In genomic region chr10:4341430-4341829, GRCm38 (mm10) we compare ENCODE assay signal across 8 mouse cellular contexts. TPM values are rescaled to one million over a fixed set of nuclear protein-coding genes. Genes with fewer than 3 reads are reported as not detected.
DNase-seq lines count a peak whose midpoint lies in the region; ATAC-seq and TF ChIP-seq lines count a peak whose summit lies in the region.

No protein-coding gene starts in this region.

- peak; percentile 54 to 79 for DNase-seq in adrenal gland, adult (ENCODE audit: inconsistent age in 2 of 2, low spot score in 1 of 2)
- DNase-seq in adrenal gland, postnatal 4 days (ENCODE audit: low spot score in 2 of 2), result no peak
- peak; percentile 37 to 51 for DNase-seq in left cerebral cortex, postnatal 14 days (ENCODE audit: low spot score in 2 of 2)
- DNase-seq in left cerebral cortex, postnatal 36 days (ENCODE audit: low spot score in 2 of 2), result no peak
- peak; percentile 73 for DNase-seq in adrenal gland, postnatal 10 days
- peak; percentile 72 for DNase-seq in limb, embryonic 14.5 days (ENCODE audit: low spot score)
- DNase-seq in skeletal muscle tissue, adult 2 months (ENCODE audit: low read depth, low spot score), result peak; percentile 57

- no peak overlapping the region for H3K9ac ChIP-seq in limb, embryonic 14.5 days (ENCODE audit: low read depth, low read length, severe bottlenecking)

- H3K36me3 ChIP-seq in limb, embryonic 14.5 days (ENCODE audit: control insufficient read depth, insufficient read depth, low read length), result no peaks in the 10 kb centered on the region

- no peak for TF ChIP-seq POLR2A in limb, embryonic 14.5 days (IDR thresholded peaks at IDR 0.05; ENCODE audit: borderline replicate concordance, extremely low read depth, insufficient read depth, insufficient read length)

- no peak overlapping the region for H3K4me2 ChIP-seq in limb, embryonic 14.5 days (replicated peaks; ENCODE audit: low read depth, low read length, severe bottlenecking)

- H3K27me3 ChIP-seq in limb, embryonic 14.5 days (ENCODE audit: control insufficient read depth, insufficient read depth, low read length), result no peaks in the 10 kb centered on the region

- no peak overlapping the region for H3K27ac ChIP-seq in limb, embryonic 14.5 days (replicated peaks; ENCODE audit: low read depth, low read length)

- peak; percentile 100 for ATAC-seq in granulocyte monocyte progenitor cell, adult 5-6 weeks (replicated peaks; ENCODE audit: poor library complexity, severe bottlenecking)
- ATAC-seq in limb, embryonic 14.5 days (ENCODE audit: low FRiP score, low read depth), result peak; percentile 53

- intact Hi-C loops in left cerebral cortex, postnatal 14 days (cut with DNase I), result no loop called here
- intact Hi-C loops in left cerebral cortex, postnatal 36 days (cut with DNase I), result no loop called here

- whole genome bisulfite sequencing in limb, embryonic 14.5 days, result 20% methylated on average over 2 of the region's 2 CpGs

- no peak overlapping the region for H3K4me3 ChIP-seq in limb, embryonic 14.5 days (replicated peaks; ENCODE audit: low read length)

- no peaks in the 10 kb centered on the region for H3K9me3 ChIP-seq in limb, embryonic 14.5 days (ENCODE audit: control insufficient read depth, low read length)

- H3K4me1 ChIP-seq in limb, embryonic 14.5 days (ENCODE audit: control insufficient read depth, insufficient read depth, low read length), result peaks cover 16% of the 10 kb centered on the region

RNA-seq across cellular contexts. Expression of gene Zbtb2, which starts 46.5 kb away (rescaled TPM):
- 10 to 100 TPM; 11.1 to 13.4 TPM for total RNA-seq in adrenal gland, postnatal 4 days (2021)
- total RNA-seq in left cerebral cortex, postnatal 14 days (2021), result 10 to 100 TPM in 1 of 2 experiments, 1 to 10 TPM in 1; 8.8 to 10.0 TPM
- 10 to 100 TPM; 10.0 to 11.5 TPM for total RNA-seq in left cerebral cortex, postnatal 36 days (2021)
- total RNA-seq in adrenal gland, postnatal 10 days (2021), result 10 to 100 TPM; 10.6 to 12.1 TPM
- total RNA-seq in granulocyte monocyte progenitor cell, adult 5-6 weeks (2014; fragmentation: Nextera tagmentation), result 6.8 and 12.9 TPM in 2 replicates
- 11.1 and 13.4 TPM in 2 replicates for total RNA-seq in granulocyte monocyte progenitor cell, adult 5-6 weeks (2017)
- polyA plus RNA-seq in limb, embryonic 14.5 days (2012; rRNA removed), result 12.5 and 14.0 TPM in 2 replicates
- polyA plus RNA-seq in limb, embryonic 14.5 days (2014; fragmentation: Nextera tagmentation; extraction: Ambion mirVana), result 13.7 and 15.4 TPM in 2 replicates

Comparison
In these comparisons a context has a peak if more than half of its experiments do, and no peak if none do; other contexts are left out.
1. DNase-seq: peak in adrenal gland, adult (2 of 2), left cerebral cortex, postnatal 14 days (2 of 2), adrenal gland, postnatal 10 days (single experiment), limb, embryonic 14.5 days (single experiment) and skeletal muscle tissue, adult 2 months (single experiment); none in adrenal gland, postnatal 4 days (0 of 2) and left cerebral cortex, postnatal 36 days (0 of 2).